Mouse (Mus musculus): ENCODE measurements around the gene Azgp1. TPM values are rescaled to one million over a fixed set of nuclear protein-coding genes. Genes with fewer than 3 reads are reported as not detected.

Azgp1 gene
- total and polyA plus RNA-seq, 3 experiments: not detected

DNA sequence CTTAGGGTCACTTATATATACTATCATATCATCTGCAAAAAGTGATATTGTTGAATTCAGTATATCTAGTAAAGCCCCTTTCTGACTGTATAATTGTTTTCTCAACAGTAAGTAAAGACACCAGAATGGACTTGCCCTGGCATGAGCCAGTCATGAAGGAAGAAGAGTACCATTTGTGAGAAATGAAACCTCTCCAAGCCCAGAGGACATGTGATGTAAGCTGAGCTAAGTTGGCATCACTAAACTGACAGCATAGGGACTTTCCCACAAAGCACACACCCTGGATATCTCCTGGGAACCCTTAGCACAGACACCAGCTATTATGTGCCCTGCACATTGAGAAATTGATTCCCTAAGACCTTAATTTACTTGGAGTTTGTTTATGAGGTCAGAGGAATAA is 34.0 kb upstream of the Azgp1 start:
- Histone ChIP-seq H3K9ac (ENCODE audit: insufficient read depth, low read depth) (no peak overlapping the region), H3K4me2 (ENCODE audit: insufficient read depth, low read depth, poor library complexity, severe bottlenecking) (no peak overlapping the region), H3K27me3 (replicated peaks) (peaks cover 2% of the 10 kb centered on the region), H3K27ac (ENCODE audit: insufficient read depth, low read depth) (no peak overlapping the region), H3K36me3 (replicated peaks in 1 of 2; ENCODE audit: control insufficient read depth in 1 of 2, insufficient read depth in 1 of 2, low read length in 1 of 2) (no peaks in the 10 kb centered on the region), H3K4me1 (ENCODE audit: control insufficient read depth in 1 of 2, insufficient read depth in 2 of 2) (peaks cover 2 to 15% of the 10 kb centered on the region in 2 experiments; a peak in 2 of 4 replicates), H3K79me2 (replicated peaks; ENCODE audit: control insufficient read depth, extremely low read depth, insufficient read depth, poor library complexity, severe bottlenecking) (no peaks in the 10 kb centered on the region), H3K9me3 (replicated peaks; ENCODE audit: low read length) (no peaks in the 10 kb centered on the region), H3K4me3 (replicated peaks in 1 of 3; ENCODE audit: low read depth in 2 of 3, low read length in 2 of 3, poor library complexity in 1 of 3) (no peak overlapping the region)
- TF ChIP-seq ETS1 (conservative IDR thresholded peaks at IDR 0.05; ENCODE audit: low read depth, low read length) (peak; percentile 52; the same call in 1 of the 2 replicates), ZMIZ1 (IDR thresholded peaks at IDR 0.05; ENCODE audit: low read depth, low read length) (no peak), IRF4 (IDR thresholded peaks at IDR 0.05; ENCODE audit: low read depth, low read length) (peak; percentile 63; the same call in 1 of the 2 replicates), EP300 (IDR thresholded peaks at IDR 0.05; ENCODE audit: low read length) (peak; percentile 53), MAX (IDR thresholded peaks at IDR 0.05; ENCODE audit: low read length) (peak; percentile 57; the same call in 1 of the 2 replicates), MXI1 (IDR thresholded peaks at IDR 0.05; ENCODE audit: low read depth, low read length) (peak; percentile 32; the same call in 1 of the 2 replicates), TCF12 (IDR thresholded peaks at IDR 0.05; ENCODE audit: low read depth, low read length) (peak; percentile 22; the same call in 1 of the 2 replicates), MEF2A (IDR thresholded peaks at IDR 0.05; ENCODE audit: borderline replicate concordance, low read depth, low read length) (0 out of 2 replicates have a peak, but pooled peaks have one; percentile 25), BHLHE40 (IDR thresholded peaks at IDR 0.05; ENCODE audit: low read depth, low read length) (0 out of 2 replicates have a peak, but pooled peaks have one; percentile 15), MYC (IDR thresholded peaks at IDR 0.05; ENCODE audit: low read depth, low read length) (no peak)
- in situ Hi-C loops (cut with MboI; ENCODE audit: low pct_ligation_motif_present, low pct_unique_long_range_greater_than_20kb, low sequenced_read_pairs): no loop called here
- peak; percentile 65 for DNase-seq (ENCODE audit: extremely low read depth)
- dilution Hi-C loops (cut with MboI; ENCODE audit: extremely low pct_ligation_motif_present, extremely low pct_unique_long_range_greater_than_20kb, low sequenced_read_pairs): no loop called here

GRCm38 (mm10) chr5:137951218-137951617 is 30.1 kb upstream of the Azgp1 start:
- peak; percentile 32 for DNase-seq (ENCODE audit: extremely low read depth)
- Histone ChIP-seq H3K4me2 (ENCODE audit: insufficient read depth, low read depth, poor library complexity, severe bottlenecking) (no peak overlapping the region), H3K79me2 (replicated peaks; ENCODE audit: control insufficient read depth, extremely low read depth, insufficient read depth, poor library complexity, severe bottlenecking) (no peaks in the 10 kb centered on the region), H3K9ac (ENCODE audit: insufficient read depth, low read depth) (no peak overlapping the region), H3K9me3 (replicated peaks; ENCODE audit: low read length) (no peaks in the 10 kb centered on the region), H3K27me3 (replicated peaks) (no peaks in the 10 kb centered on the region), H3K4me1 (ENCODE audit: control insufficient read depth in 1 of 2, insufficient read depth in 2 of 2) (peaks cover 2 to 15% of the 10 kb centered on the region in 2 experiments; a peak in 2 of 4 replicates), H3K36me3 (replicated peaks in 1 of 2; ENCODE audit: control insufficient read depth in 1 of 2, insufficient read depth in 1 of 2, low read length in 1 of 2) (no peaks in the 10 kb centered on the region), H3K27ac (ENCODE audit: insufficient read depth, low read depth) (no peak overlapping the region), H3K4me3 (replicated peaks in 1 of 3; ENCODE audit: low read depth in 2 of 3, low read length in 2 of 3, poor library complexity in 1 of 3) (no peak overlapping the region)
- TF ChIP-seq CHD2 (IDR thresholded peaks at IDR 0.05; ENCODE audit: low read length) (no peak), CTCF (conservative IDR thresholded peaks at IDR 0.05 in 1 of 2, IDR thresholded peaks at IDR 0.05 in 1 of 2; ENCODE audit: low read depth in 2 of 2, low read length in 2 of 2) (peak in 1 of 2 experiments; percentile 87; a peak in 2 of 4 replicates), RAD21 (IDR thresholded peaks at IDR 0.05; ENCODE audit: low read depth, low read length) (peak; percentile 84), USF2 (conservative IDR thresholded peaks at IDR 0.05; ENCODE audit: low read depth, low read length) (no peak), BHLHE40 (IDR thresholded peaks at IDR 0.05; ENCODE audit: low read depth, low read length) (no peak), SMC3 (IDR thresholded peaks at IDR 0.05; ENCODE audit: low read depth, low read length) (peak; percentile 76), KAT2A (IDR thresholded peaks at IDR 0.05; ENCODE audit: insufficient replicate concordance, low read length) (no peak), ZC3H11A (IDR thresholded peaks at IDR 0.05; ENCODE audit: low read depth, low read length) (peak; percentile 24; the same call in 1 of the 2 replicates), SIN3A (IDR thresholded peaks at IDR 0.05; ENCODE audit: low read length) (no peak), HCFC1 (IDR thresholded peaks at IDR 0.05; ENCODE audit: low read depth, low read length) (no peak)
- in situ Hi-C loops (cut with MboI; ENCODE audit: low pct_ligation_motif_present, low pct_unique_long_range_greater_than_20kb, low sequenced_read_pairs) (loop anchor here (10.0 kb wide), 1 partner anchor 156 kb away; no protein-coding TSS in a partner anchor), dilution Hi-C loops (cut with MboI; ENCODE audit: extremely low pct_ligation_motif_present, extremely low pct_unique_long_range_greater_than_20kb, low sequenced_read_pairs) (no loop called here)

Data from CH12.LX (cell line).